Mouse (Mus musculus) gastrocnemius, postnatal 4 days (tissue): Measurements from ENCODE around the gene Rpl24. TPM values are rescaled to one million over a fixed set of nuclear protein-coding genes. Genes with fewer than 3 reads are reported as not detected.
"Not testable (repeated sequence)": the region's sequence is repeated elsewhere in the genome, so short reads cannot be mapped to it uniquely, and the experiment has no call there.

Experiments
- DNase-seq, 2 experiments: peaks; one replicate each; pipeline ENCODE4 v3.0.0; 2021 to 2022; ENCODE audit warnings: low spot score in 2 of 2, mixed read lengths in 2 of 2
- long read RNA-seq, 2 experiments: library from polyadenylated mRNA; stranded (forward); transcript quantifications; one replicate each; pipeline ENCODE4 v2.0.0; 2021
- total RNA-seq, 2 experiments: library from RNA; stranded (reverse); gene quantifications; 2 replicates each; pipeline ENCODE4 v1.2.3; 2021

Gene Rpl24
- 100 to 1,000 TPM; 945 to 977 TPM for total RNA-seq
- long read RNA-seq, experiment 1, transcript Rpl24-204 (5 exons, 639 nt) = minor isoform, 21 of 315 reads
- long read RNA-seq, experiment 1, transcript Rpl24-201 (6 exons, 677 nt) = major isoform, 287 of 315 reads
- long read RNA-seq, experiment 1, partial matches to known transcripts = 5 of 315 reads
- long read RNA-seq, experiment 1, other reads (novel, unspliced or antisense) = 2 of 315 reads
- long read RNA-seq, experiment 2, transcript Rpl24-204 (5 exons, 639 nt) = minor isoform, 22 of 315 reads
- long read RNA-seq, experiment 2, transcript Rpl24-201 (6 exons, 677 nt) = major isoform, 285 of 315 reads
- long read RNA-seq, experiment 2, partial matches to known transcripts = 5 of 315 reads
- long read RNA-seq, experiment 2, other reads (novel, unspliced or antisense) = 3 of 315 reads

GRCm38 (mm10) chr16:55966212-55966871 is at the start of gene Rpl24:
Rpl24 (plus strand) TSS chr16:55966275.
- peak; percentile 86 to 93 for DNase-seq

- no peak for DNase-seq
Observed at GRCm38 (mm10) chr16:55922079-55922478, 44.0 kb upstream of the Rpl24 start.

DNA sequence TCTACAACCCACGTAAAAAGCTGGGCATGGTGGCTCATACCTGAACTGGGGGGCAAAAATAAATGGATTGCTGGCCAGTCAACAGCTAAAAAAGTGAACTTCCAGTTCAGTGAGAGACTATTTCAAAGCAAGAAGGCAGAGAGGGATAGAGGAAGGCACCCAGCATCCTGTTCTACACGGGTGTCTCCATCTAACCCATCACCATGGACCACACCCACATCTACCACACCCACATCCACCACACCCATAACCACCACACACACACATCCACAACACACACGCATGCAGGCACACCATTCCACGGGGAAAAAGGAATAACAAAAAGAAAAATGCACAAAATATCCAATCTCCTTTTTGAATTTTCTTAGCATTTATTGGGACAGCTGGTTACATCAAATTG is 42.1 kb upstream of the Rpl24 start:
- no peak for DNase-seq

- DNase-seq = peak; percentile 33 to 34
Observed at GRCm38 (mm10) chr16:55933681-55934343, 32.3 kb upstream of the Rpl24 start.

- peak; percentile 56 to 86 for DNase-seq
Observed at GRCm38 (mm10) chr16:55934453-55935037, 31.5 kb upstream of the Rpl24 start, which contains the start of gene Cep97. Cep97 (minus strand) TSS chr16:55934855.

- no peak for DNase-seq
Observed at GRCm38 (mm10) chr16:55938761-55939160, 27.3 kb upstream of the Rpl24 start.

- no peak for DNase-seq
Observed at GRCm38 (mm10) chr16:55939703-55940102, 26.4 kb upstream of the Rpl24 start.

- no peak for DNase-seq
Observed at GRCm38 (mm10) chr16:55940781-55941180, 25.3 kb upstream of the Rpl24 start.

DNA sequence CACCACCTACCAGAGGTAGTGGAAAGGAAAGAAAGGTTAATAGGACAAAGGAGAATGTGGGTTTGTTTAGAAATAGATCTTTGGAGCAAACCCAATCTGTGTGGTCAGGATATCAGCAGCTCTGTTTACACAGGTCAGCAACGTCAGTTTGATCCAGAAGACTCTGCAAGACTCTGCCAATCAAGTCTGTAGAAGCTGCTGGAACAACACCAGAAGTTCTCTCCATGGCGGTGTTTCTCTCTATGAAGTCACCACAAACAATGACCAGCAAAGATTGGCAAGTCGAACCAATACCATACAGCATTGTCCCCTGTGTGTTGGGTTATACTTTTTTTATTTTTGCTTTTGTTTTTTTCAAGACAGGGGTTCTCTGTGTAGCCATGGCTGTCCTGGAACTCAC is 18.8 kb upstream of the Rpl24 start:
- no peak for DNase-seq

DNA sequence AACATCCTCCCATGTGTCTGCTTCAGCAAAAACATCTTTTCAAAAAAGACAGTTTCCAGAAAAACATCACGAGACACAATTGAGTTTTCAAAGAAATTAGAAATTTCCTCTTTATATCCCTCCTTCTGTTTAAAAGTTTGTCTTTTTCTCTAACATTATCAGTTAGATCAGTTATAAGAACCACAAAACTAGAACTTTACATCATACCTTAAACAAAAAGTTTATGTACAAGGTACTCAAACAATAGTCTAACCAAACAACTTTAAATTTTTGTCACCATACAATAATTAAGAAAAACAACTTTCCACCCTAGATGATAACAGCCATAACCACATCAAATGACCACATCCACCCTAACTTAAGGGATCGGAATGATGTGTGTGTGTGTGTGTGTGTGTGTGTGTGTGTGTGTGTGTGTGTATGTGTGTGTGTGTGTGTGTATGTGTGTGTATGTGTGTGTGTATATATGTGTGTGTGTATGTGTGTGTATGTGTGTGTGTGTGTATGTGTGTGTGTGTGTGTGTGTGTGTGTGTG is 18.1 kb upstream of the Rpl24 start:
- DNase-seq = not testable (repeated sequence)

DNA sequence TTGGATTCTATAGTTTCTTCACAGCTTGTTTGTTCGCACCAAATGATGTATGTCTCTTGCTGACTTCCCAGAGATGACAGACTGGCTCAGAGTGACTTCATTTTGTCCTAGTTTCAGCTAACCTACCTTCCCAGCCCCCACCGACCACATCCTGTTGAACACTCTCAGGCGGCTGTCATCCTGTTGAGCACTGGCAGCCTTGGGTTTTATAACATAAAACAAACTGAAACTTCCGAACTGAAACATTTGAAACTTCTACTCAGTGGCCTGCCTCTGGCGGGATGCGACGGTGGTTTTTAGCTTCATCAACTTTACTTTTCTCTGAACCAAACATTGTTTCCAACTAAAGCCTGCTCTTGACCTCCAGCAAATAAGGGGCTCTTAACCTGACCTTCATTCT is 17.1 kb upstream of the Rpl24 start:
- DNase-seq = no peak

GRCm38 (mm10) chr16:55950462-55950861 is 15.6 kb upstream of the Rpl24 start:
- no peak for DNase-seq

DNA sequence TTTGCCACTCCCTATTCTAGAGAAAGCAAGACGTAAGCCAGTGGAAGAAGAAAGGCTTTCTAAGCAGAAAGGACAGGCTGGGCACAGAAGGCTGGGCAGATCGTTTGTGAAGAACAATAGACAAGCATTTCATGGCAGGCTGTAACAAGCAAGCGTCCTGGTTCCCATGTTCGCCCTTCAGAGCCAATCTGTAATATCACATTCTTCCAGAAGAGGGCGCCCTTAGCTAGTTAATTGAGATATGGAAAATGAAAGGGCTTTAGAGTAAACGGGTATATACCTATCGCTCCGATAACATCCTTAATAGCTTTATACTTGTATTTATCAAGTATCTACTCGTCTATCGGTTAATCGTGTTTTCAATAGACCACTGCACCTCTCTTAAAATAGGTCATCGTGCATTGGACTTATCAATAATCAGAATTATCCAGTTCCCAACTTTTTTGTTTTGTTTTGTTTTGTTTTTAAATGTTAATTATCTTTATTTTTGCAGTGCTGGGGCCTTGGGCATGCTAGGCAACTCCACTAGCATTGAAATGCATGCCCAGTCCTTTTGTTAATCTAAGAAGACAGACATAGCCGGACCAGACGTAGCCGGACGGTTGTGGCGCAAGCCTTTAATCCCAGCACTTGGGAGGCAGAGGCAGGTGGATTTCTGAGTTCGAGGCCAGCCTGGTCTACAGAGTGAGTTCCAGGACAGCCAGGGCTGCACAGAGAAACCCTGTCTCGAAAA is 15.0 kb upstream of the Rpl24 start:
- peak in 1 of 2 experiments; percentile 72 for DNase-seq

GRCm38 (mm10) chr16:55951679-55952327 is 14.3 kb upstream of the Rpl24 start:
- no peak for DNase-seq

GRCm38 (mm10) chr16:55952771-55953170 is 13.3 kb upstream of the Rpl24 start:
- no peak for DNase-seq

GRCm38 (mm10) chr16:55954196-55954595 is 11.9 kb upstream of the Rpl24 start:
- not testable (repeated sequence) for DNase-seq

DNA sequence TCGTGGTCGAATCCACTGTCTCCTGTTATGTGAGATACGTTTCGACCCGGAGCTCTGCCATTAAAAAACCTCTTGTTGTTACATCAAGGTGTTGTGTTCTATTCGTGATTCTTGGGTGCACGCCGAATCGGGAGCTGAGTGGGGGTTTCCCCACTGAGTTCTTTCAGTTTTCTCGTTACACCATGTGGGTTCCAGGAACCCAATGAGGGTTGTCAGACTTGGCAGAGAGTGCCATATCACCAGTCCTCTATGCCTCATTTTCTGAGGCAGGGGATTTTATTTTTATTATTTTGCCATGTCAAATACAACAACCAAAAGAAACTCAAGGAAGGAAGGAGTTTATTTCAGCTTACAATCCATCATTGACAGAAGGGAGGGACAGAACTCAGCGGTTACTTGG is 3.0 kb upstream of the Rpl24 start:
- not testable (repeated sequence) for DNase-seq

- DNase-seq = no peak
Observed at GRCm38 (mm10) chr16:55964126-55964949, 1.7 kb upstream of the Rpl24 start.

- no peak for DNase-seq
Observed at GRCm38 (mm10) chr16:55967221-55967620, 1.1 kb downstream of the Rpl24 start.
